Mouse (Mus musculus) spleen, adult 2 months (tissue): ENCODE measurements around the gene Neb.

Experiments
- CTCF ChIP-seq: fragments of 200-500 bp; IDR thresholded peaks from 2 replicates; pipeline ENCODE4 v1.5.1; 2011; ENCODE audit warnings: mild to moderate bottlenecking, inconsistent platforms; ENCODE audit not compliant: insufficient read depth, insufficient read length, insufficient replicate concordance; ENCODE audit errors: extremely low read depth
- POLR2A ChIP-seq: fragments of 200-500 bp; IDR thresholded peaks from 2 replicates; pipeline ENCODE4 v1.6.1; 2011; ENCODE audit warnings: low read depth, low read length, inconsistent platforms

DNA sequence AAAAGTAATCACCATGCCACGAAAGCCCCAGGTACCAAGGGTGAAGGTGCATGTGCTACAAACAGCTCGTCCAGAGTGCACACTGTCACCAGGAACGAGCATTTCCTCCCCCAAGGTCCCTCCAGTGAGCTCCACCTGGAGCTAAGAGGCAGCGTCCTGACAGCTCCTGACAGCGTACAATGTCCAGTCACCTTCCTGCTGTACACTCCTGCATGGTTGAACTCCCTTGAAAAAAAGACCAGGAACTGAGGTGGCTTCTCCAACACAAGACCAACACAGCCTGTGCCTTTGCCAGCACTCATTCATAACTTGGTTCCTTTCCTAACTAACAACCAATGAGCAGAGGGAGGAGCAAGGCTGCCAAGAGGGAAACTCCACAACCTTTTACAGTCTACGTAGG lies 42.9 kb upstream of the Neb start:
- TF ChIP-seq CTCF = no peak
- no peak for TF ChIP-seq POLR2A
